ENCODE assay signal across 8 mouse cellular contexts in the genomic region with DNA sequence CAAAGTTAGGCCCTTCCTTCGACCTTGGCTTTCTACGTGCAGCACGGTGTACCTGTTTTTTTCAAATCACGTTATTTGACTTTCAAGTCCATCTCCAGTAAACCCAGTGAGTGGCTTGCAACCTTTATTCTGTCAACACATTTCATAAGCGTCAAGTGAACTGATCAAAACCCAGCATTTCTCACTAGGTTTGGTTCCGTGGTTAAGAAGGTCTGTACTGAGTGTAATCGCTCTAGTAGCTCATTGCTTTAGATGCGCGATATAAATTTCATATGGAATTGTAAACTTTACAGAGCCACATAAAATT. TPM values are rescaled to one million over a fixed set of nuclear protein-coding genes. Genes with fewer than 3 reads are reported as not detected.
DNase-seq lines count a peak whose midpoint lies in the region; ATAC-seq and TF ChIP-seq lines count a peak whose summit lies in the region.

No protein-coding gene starts in this region.

- 3% methylated on average over 9 of the region's 9 CpGs for WGBS in heart, embryonic 15.5 days
- 6% methylated on average over 9 of the region's 9 CpGs for WGBS in hindbrain, embryonic 10.5 days
- 4% methylated on average over 9 of the region's 9 CpGs for WGBS in midbrain, embryonic 11.5 days

- DNase-seq in heart, postnatal 36 days = no peak
- no peak for DNase-seq in MEL (ENCODE audit: low read depth, low spot score)
- no peak for DNase-seq in hindbrain, embryonic 10.5 days (ENCODE audit: low spot score)
- no peak for DNase-seq in midbrain, embryonic 11.5 days (ENCODE audit: low spot score, missing footprints)
- no peak for DNase-seq in embryo, embryonic 9.5 days (ENCODE audit: extremely low spot score)
- no peak for DNase-seq in cerebellum, adult 9-11 months
- no peak for DNase-seq in layer of hippocampus, postnatal 25 days (ENCODE audit: extremely low spot score in 1 of 2, low spot score in 1 of 2)

- no peak for TF ChIP-seq EP300 in MEL (IDR thresholded peaks at IDR 0.05; ENCODE audit: low read depth in 1 of 2, low read length in 2 of 2)

- TF ChIP-seq POLR2A in MEL (IDR thresholded peaks at IDR 0.05; ENCODE audit: control insufficient read depth in 1 of 2, insufficient read depth in 1 of 2, low read depth in 1 of 2, low read length in 2 of 2, poor library complexity in 1 of 2) = no peak

- TF ChIP-seq CTCF in MEL (IDR thresholded peaks at IDR 0.05 in 2 of 3, conservative IDR thresholded peaks at IDR 0.05 in 1 of 3; ENCODE audit: control insufficient read depth in 1 of 3, insufficient read depth in 1 of 3, low read depth in 2 of 3, low read length in 3 of 3, poor library complexity in 1 of 3, severe bottlenecking in 1 of 3) = no peak

- peaks cover 28% of the 10 kb centered on the region for H3K36me3 ChIP-seq in heart, embryonic 15.5 days
- peaks cover 0 to 6% of the 10 kb centered on the region in 2 experiments; a peak in 3 of 4 replicates for H3K36me3 ChIP-seq in MEL (ENCODE audit: control insufficient read depth in 1 of 2, insufficient read depth in 2 of 2, low read length in 2 of 2)
- H3K36me3 ChIP-seq in hindbrain, embryonic 10.5 days = peaks cover 37% of the 10 kb centered on the region
- H3K36me3 ChIP-seq in midbrain, embryonic 11.5 days (ENCODE audit: control insufficient read depth, insufficient read depth, low read length) = peaks cover 10% of the 10 kb centered on the region

- no peak for ATAC-seq in heart, embryonic 15.5 days (replicated peaks; ENCODE audit: insufficient number of reproducible peaks, insufficient read depth, low FRiP score, low read depth)
- no peak for ATAC-seq in midbrain, embryonic 11.5 days (ENCODE audit: low FRiP score)

- intact Hi-C loops in heart, postnatal 36 days (cut with DNase I) = loop anchor here (5.0 to 10.0 kb wide), 4 partner anchors 84 to 631 kb away; partner anchors contain the start of genes Dnajb14, Eif4e, Lamtor3 and Rap1gds1

- H3K4me2 ChIP-seq in heart, embryonic 15.5 days = peak overlapping the region; percentile 95
- H3K4me2 ChIP-seq in midbrain, embryonic 11.5 days = peak overlapping the region; percentile 76

- H3K9ac ChIP-seq in heart, embryonic 15.5 days = peak overlapping the region; percentile 98
- H3K9ac ChIP-seq in MEL (ENCODE audit: control insufficient read depth, low read depth, low read length, poor library complexity, severe bottlenecking) = peak overlapping the region; percentile 78
- H3K9ac ChIP-seq in midbrain, embryonic 11.5 days (ENCODE audit: low read length) = peak overlapping the region; percentile 87

- H3K27ac ChIP-seq in heart, embryonic 15.5 days = peak overlapping the region; percentile 93
- no peak overlapping the region for H3K27ac ChIP-seq in MEL (ENCODE audit: control insufficient read depth, low read depth, low read length)
- H3K27ac ChIP-seq in hindbrain, embryonic 10.5 days = peak overlapping the region; percentile 96
- peak overlapping the region; percentile 62; the same call in 1 of the 2 replicates for H3K27ac ChIP-seq in midbrain, embryonic 11.5 days (ENCODE audit: low read depth, low read length)

- no peaks in the 10 kb centered on the region for H3K9me3 ChIP-seq in heart, embryonic 15.5 days (replicated peaks)
- no peaks in the 10 kb centered on the region for H3K9me3 ChIP-seq in MEL (replicated peaks; ENCODE audit: insufficient read depth, low read length)
- H3K9me3 ChIP-seq in hindbrain, embryonic 10.5 days = no peaks in the 10 kb centered on the region
- H3K9me3 ChIP-seq in midbrain, embryonic 11.5 days (ENCODE audit: control insufficient read depth, low read length) = no peaks in the 10 kb centered on the region

- peaks cover 12% of the 10 kb centered on the region for H3K4me1 ChIP-seq in heart, embryonic 15.5 days (replicated peaks)
- peaks cover 4 to 10% of the 10 kb centered on the region in 2 experiments; a peak in 3 of 4 replicates for H3K4me1 ChIP-seq in MEL (ENCODE audit: control insufficient read depth in 1 of 2, insufficient read depth in 2 of 2, low read length in 2 of 2)
- peaks cover 38% of the 10 kb centered on the region for H3K4me1 ChIP-seq in hindbrain, embryonic 10.5 days (replicated peaks)
- H3K4me1 ChIP-seq in midbrain, embryonic 11.5 days (ENCODE audit: control insufficient read depth, insufficient read depth, low read length) = peaks cover 10% of the 10 kb centered on the region

- peaks cover 11% of the 10 kb centered on the region for H3K79me2 ChIP-seq in MEL (ENCODE audit: control insufficient read depth, insufficient read depth, low read length, poor library complexity)

- peak overlapping the region; percentile 96 for H3K4me3 ChIP-seq in heart, embryonic 15.5 days
- peak overlapping the region; percentile 76 to 85 for H3K4me3 ChIP-seq in MEL (ENCODE audit: control insufficient read depth in 1 of 2, insufficient read depth in 1 of 2, low read depth in 2 of 2, low read length in 2 of 2)
- H3K4me3 ChIP-seq in hindbrain, embryonic 10.5 days = peak overlapping the region; percentile 94
- H3K4me3 ChIP-seq in midbrain, embryonic 11.5 days (ENCODE audit: low read depth, low read length) = peak overlapping the region; percentile 82

- no peaks in the 10 kb centered on the region for H3K27me3 ChIP-seq in heart, embryonic 15.5 days
- H3K27me3 ChIP-seq in MEL (ENCODE audit: control insufficient read depth in 1 of 2, insufficient read depth in 2 of 2, low read length in 2 of 2) = no peaks in the 10 kb centered on the region
- H3K27me3 ChIP-seq in hindbrain, embryonic 10.5 days (ENCODE audit: insufficient read depth, poor library complexity, severe bottlenecking) = no peaks in the 10 kb centered on the region
- H3K27me3 ChIP-seq in midbrain, embryonic 11.5 days (ENCODE audit: control insufficient read depth, insufficient read depth, low read length) = no peaks in the 10 kb centered on the region

- no peak for TF ChIP-seq RAD21 in MEL (IDR thresholded peaks at IDR 0.05; ENCODE audit: low read depth, low read length)

TF ChIP-seq in MEL, 35 proteins besides CTCF, POLR2A, EP300 and RAD21:
- TF ChIP-seq KAT2A (conservative IDR thresholded peaks at IDR 0.05; ENCODE audit: low read depth, low read length) = no peak
- no peak for TF ChIP-seq ZKSCAN1 (IDR thresholded peaks at IDR 0.05; ENCODE audit: low read depth, low read length)
- no peak for TF ChIP-seq ELF1 (IDR thresholded peaks at IDR 0.05; ENCODE audit: low read depth, low read length)
- TF ChIP-seq SMC3 (IDR thresholded peaks at IDR 0.05; ENCODE audit: low read depth, low read length) = no peak
- TF ChIP-seq CHD1 (IDR thresholded peaks at IDR 0.05; ENCODE audit: low read depth, low read length) = peak; percentile 52; the same call in 1 of the 2 replicates
- no peak for TF ChIP-seq NELFE (IDR thresholded peaks at IDR 0.05; ENCODE audit: low read depth, low read length)
- no peak for TF ChIP-seq MEF2A (IDR thresholded peaks at IDR 0.05; ENCODE audit: extremely low read depth, insufficient replicate concordance, low read depth, low read length, poor library complexity, severe bottlenecking)
- no peak for TF ChIP-seq ZC3H11A (IDR thresholded peaks at IDR 0.05; ENCODE audit: low read depth, low read length)
- 0 out of 2 replicates have a peak, but pooled peaks have one; percentile 27 for TF ChIP-seq MYC (IDR thresholded peaks at IDR 0.05; ENCODE audit: low read depth, low read length)
- no peak for TF ChIP-seq MXI1 (IDR thresholded peaks at IDR 0.05; ENCODE audit: low read depth, low read length)
- TF ChIP-seq RCOR1 (IDR thresholded peaks at IDR 0.05; ENCODE audit: low read depth, low read length) = no peak
- TF ChIP-seq NRF1 (IDR thresholded peaks at IDR 0.05; ENCODE audit: insufficient read depth, low read depth, low read length, poor library complexity, severe bottlenecking) = no peak
- TF ChIP-seq BHLHE40 (IDR thresholded peaks at IDR 0.05; ENCODE audit: borderline replicate concordance, low read depth, low read length) = no peak
- no peak for TF ChIP-seq MAZ (IDR thresholded peaks at IDR 0.05; ENCODE audit: low read depth, low read length)
- TF ChIP-seq GATA1 (IDR thresholded peaks at IDR 0.05; ENCODE audit: low read depth, low read length) = 0 out of 2 replicates have a peak, but pooled peaks have one; percentile 4
- TF ChIP-seq POLR2AphosphoS5 (IDR thresholded peaks at IDR 0.05; ENCODE audit: borderline replicate concordance, low read depth, low read length) = no peak
TF ChIP-seq in MEL: peak in this region for 3.

RNA-seq across cellular contexts. Expression of gene Adh5, which starts 0.5 kb away (rescaled TPM):
- polyA plus RNA-seq in heart, embryonic 15.5 days (2015; fragmentation: Nextera tagmentation; extraction: Ambion mirVana) = 152 and 163 TPM in 2 replicates
- total RNA-seq in heart, postnatal 36 days (2021) = 10 to 100 TPM; 85.5 to 88.9 TPM
- total RNA-seq in MEL (2012; rRNA removed) = 127 and 128 TPM in 2 replicates
- 100 to 1,000 TPM; 187 to 351 TPM for polyA plus RNA-seq in MEL (2012; ENCODE audit: insufficient read depth in 1 of 2, insufficient read length in 2 of 2, low read depth in 1 of 2, low replicate concordance in 2 of 2, missing spikeins in 1 of 2)
- polyA plus RNA-seq in hindbrain, embryonic 10.5 days (2016; fragmentation: Nextera tagmentation; extraction: Ambion mirVana) = 255 and 261 TPM in 2 replicates
- 279 and 283 TPM in 2 replicates for polyA plus RNA-seq in midbrain, embryonic 11.5 days (2014; fragmentation: Nextera tagmentation; extraction: Ambion mirVana)
- 10 to 100 TPM; 71.0 to 76.7 TPM for total RNA-seq in layer of hippocampus, postnatal 25 days (2021)

RNA-seq across cellular contexts. Expression of gene Adh4, which starts 28.2 kb away (rescaled TPM):
- polyA plus RNA-seq in heart, embryonic 15.5 days (2015; fragmentation: Nextera tagmentation; extraction: Ambion mirVana) = not detected in 2 replicates
- total RNA-seq in heart, postnatal 36 days (2021) = not detected
- total RNA-seq in MEL (2012; rRNA removed) = not detected in 2 replicates
- polyA plus RNA-seq in MEL (2012; ENCODE audit: insufficient read depth in 1 of 2, insufficient read length in 2 of 2, low read depth in 1 of 2, low replicate concordance in 2 of 2, missing spikeins in 1 of 2) = not detected
- polyA plus RNA-seq in hindbrain, embryonic 10.5 days (2016; fragmentation: Nextera tagmentation; extraction: Ambion mirVana) = not detected in 2 replicates
- not detected in 2 replicates for polyA plus RNA-seq in midbrain, embryonic 11.5 days (2014; fragmentation: Nextera tagmentation; extraction: Ambion mirVana)
- not detected for total RNA-seq in layer of hippocampus, postnatal 25 days (2021)

RNA-seq across cellular contexts. Expression of gene Metap1, which starts 45.9 kb away (rescaled TPM):
- 34.4 and 36.9 TPM in 2 replicates for polyA plus RNA-seq in heart, embryonic 15.5 days (2015; fragmentation: Nextera tagmentation; extraction: Ambion mirVana)
- 10 to 100 TPM; 39.0 to 39.2 TPM for total RNA-seq in heart, postnatal 36 days (2021)
- total RNA-seq in MEL (2012; rRNA removed) = 71.0 and 73.1 TPM in 2 replicates
- polyA plus RNA-seq in MEL (2012; ENCODE audit: insufficient read depth in 1 of 2, insufficient read length in 2 of 2, low read depth in 1 of 2, low replicate concordance in 2 of 2, missing spikeins in 1 of 2) = 10 to 100 TPM; 57.4 to 96.3 TPM
- 51.3 and 53.8 TPM in 2 replicates for polyA plus RNA-seq in hindbrain, embryonic 10.5 days (2016; fragmentation: Nextera tagmentation; extraction: Ambion mirVana)
- polyA plus RNA-seq in midbrain, embryonic 11.5 days (2014; fragmentation: Nextera tagmentation; extraction: Ambion mirVana) = 49.2 and 53.7 TPM in 2 replicates
- 10 to 100 TPM; 41.9 to 44.4 TPM for total RNA-seq in layer of hippocampus, postnatal 25 days (2021)
